Mouse (Mus musculus): Measurements from ENCODE around the gene Car14. TPM values are rescaled to one million over a fixed set of nuclear protein-coding genes. Genes with fewer than 3 reads are reported as not detected.
"Not testable (repeated sequence)": the region's sequence is repeated elsewhere in the genome, so short reads cannot be mapped to it uniquely, and the experiment has no call there.

Gene Car14
- polyA plus RNA-seq, 1 experiment from 2014 or later, result 36.8 TPM

GRCm38 (mm10) chr3:95920532-95920931 lies 16.0 kb upstream of the Car14 start:
- not testable (repeated sequence) for H3K27me3 ChIP-seq; ATAC-seq (ENCODE audit: low FRiP score, low read depth); H3K9ac ChIP-seq; H3K4me2 ChIP-seq (replicated peaks); H3K9me3 ChIP-seq; H3K4me3 ChIP-seq; H3K36me3 ChIP-seq; H3K27ac ChIP-seq; H3K4me1 ChIP-seq
- 50% methylated on average over 2 of the region's 2 CpGs for WGBS

GRCm38 (mm10) chr3:95916760-95917159 lies 12.3 kb upstream of the Car14 start:
- H3K4me1 ChIP-seq, result no peaks in the 10 kb centered on the region
- no peaks in the 10 kb centered on the region for H3K9me3 ChIP-seq
- no peak overlapping the region for H3K9ac ChIP-seq
- no peaks in the 10 kb centered on the region for H3K27me3 ChIP-seq
- no peak overlapping the region for H3K4me3 ChIP-seq
- H3K27ac ChIP-seq, result no peak overlapping the region
- 77% methylated on average over 7 of the region's 7 CpGs for WGBS
- ATAC-seq (ENCODE audit: low FRiP score, low read depth), result no peak
- no peaks in the 10 kb centered on the region for H3K36me3 ChIP-seq
- H3K4me2 ChIP-seq (replicated peaks), result no peak overlapping the region

- no peak overlapping the region for H3K27ac ChIP-seq
- H3K27me3 ChIP-seq, result no peaks in the 10 kb centered on the region
- no peak overlapping the region for H3K4me3 ChIP-seq
- H3K9me3 ChIP-seq, result no peaks in the 10 kb centered on the region
- H3K9ac ChIP-seq, result no peak overlapping the region
- H3K4me2 ChIP-seq (replicated peaks), result no peak overlapping the region
- 93% methylated on average over 4 of the region's 4 CpGs for WGBS
- no peaks in the 10 kb centered on the region for H3K36me3 ChIP-seq
- no peak for ATAC-seq (ENCODE audit: low FRiP score, low read depth)
- no peaks in the 10 kb centered on the region for H3K4me1 ChIP-seq
Measured at GRCm38 (mm10) chr3:95914706-95915105, 10.2 kb upstream of the Car14 start.

- no peak for ATAC-seq (ENCODE audit: low FRiP score, low read depth)
- H3K9me3 ChIP-seq, result no peaks in the 10 kb centered on the region
- no peak overlapping the region for H3K4me2 ChIP-seq (replicated peaks)
- H3K4me1 ChIP-seq, result peaks cover 44% of the 10 kb centered on the region
- no peak overlapping the region for H3K9ac ChIP-seq
- no peak overlapping the region for H3K27ac ChIP-seq
- no peaks in the 10 kb centered on the region for H3K27me3 ChIP-seq
- WGBS, result 41% methylated on average over 4 of the region's 4 CpGs
- no peak overlapping the region for H3K4me3 ChIP-seq
- H3K36me3 ChIP-seq, result no peaks in the 10 kb centered on the region
Measured at GRCm38 (mm10) chr3:95907613-95908012, 3.1 kb upstream of the Car14 start.

- WGBS, result under 1% methylated on average over 12 of the region's 12 CpGs
- peaks cover 51% of the 10 kb centered on the region for H3K4me1 ChIP-seq
Measured at GRCm38 (mm10) chr3:95906860-95907259, 2.4 kb upstream of the Car14 start.

GRCm38 (mm10) chr3:95905940-95906492 lies 1.5 kb upstream of the Car14 start:
- peak; percentile 14; the same call in 1 of the 2 replicates for ATAC-seq (ENCODE audit: low FRiP score, low read depth)
- Histone ChIP-seq H3K27me3 (no peaks in the 10 kb centered on the region), H3K36me3 (no peaks in the 10 kb centered on the region), H3K9ac (peak overlapping the region; percentile 73; the same call in 1 of the 2 replicates), H3K4me2 (replicated peaks) (peak overlapping the region; percentile 93), H3K4me3 (peak overlapping the region; percentile 47), H3K9me3 (no peaks in the 10 kb centered on the region), H3K27ac (no peak overlapping the region), H3K4me1 (peaks cover 55% of the 10 kb centered on the region)
- WGBS, result under 1% methylated on average over 12 of the region's 12 CpGs

More at GRCm38 (mm10) chr3:95906860-95907259, 2.4 kb upstream of the Car14 start:
- Histone ChIP-seq H3K4me3 (peak overlapping the region; percentile 47), H3K36me3 (no peaks in the 10 kb centered on the region), H3K27ac (0 out of 2 replicates have a peak overlapping the region, but pooled peaks have one; percentile 2), H3K4me2 (replicated peaks) (peak overlapping the region; percentile 93), H3K27me3 (no peaks in the 10 kb centered on the region), H3K9ac (0 out of 2 replicates have a peak overlapping the region, but pooled peaks have one; percentile 19), H3K9me3 (no peaks in the 10 kb centered on the region)
- ATAC-seq (ENCODE audit: low FRiP score, low read depth), result no peak

- peak overlapping the region; percentile 73 for H3K9ac ChIP-seq
- peaks cover 55% of the 10 kb centered on the region for H3K4me1 ChIP-seq
- under 1% methylated on average over 18 of the region's 18 CpGs for WGBS
- H3K9me3 ChIP-seq, result no peaks in the 10 kb centered on the region
- no peaks in the 10 kb centered on the region for H3K27me3 ChIP-seq
- peak overlapping the region; percentile 72; the same call in 1 of the 2 replicates for H3K27ac ChIP-seq
- peak; percentile 42 for ATAC-seq (ENCODE audit: low FRiP score, low read depth)
- no peaks in the 10 kb centered on the region for H3K36me3 ChIP-seq
- H3K4me3 ChIP-seq, result peak overlapping the region; percentile 47
- peak overlapping the region; percentile 93 for H3K4me2 ChIP-seq (replicated peaks)
Measured at GRCm38 (mm10) chr3:95905146-95905939, 852 bp upstream of the Car14 start.

GRCm38 (mm10) chr3:95903753-95904502 lies 563 bp downstream of the Car14 start:
- Histone ChIP-seq H3K9me3 (no peaks in the 10 kb centered on the region), H3K4me2 (replicated peaks) (peak overlapping the region; percentile 93), H3K4me1 (peaks cover 55% of the 10 kb centered on the region), H3K9ac (peak overlapping the region; percentile 73), H3K36me3 (peaks cover 5% of the 10 kb centered on the region; the same call in 1 of the 2 replicates), H3K27me3 (no peaks in the 10 kb centered on the region), H3K27ac (peak overlapping the region; percentile 72), H3K4me3 (peak overlapping the region; percentile 47)
- 1% methylated on average over 15 of the region's 15 CpGs for WGBS
- peak; percentile 34; the same call in 1 of the 2 replicates for ATAC-seq (ENCODE audit: low FRiP score, low read depth)

GRCm38 (mm10) chr3:95902643-95903042 lies 1.8 kb downstream of the Car14 start:
- peak overlapping the region; percentile 93 for H3K4me2 ChIP-seq (replicated peaks)
- H3K9me3 ChIP-seq, result no peaks in the 10 kb centered on the region
- peak overlapping the region; percentile 54 for H3K9ac ChIP-seq
- no peaks in the 10 kb centered on the region for H3K27me3 ChIP-seq
- H3K4me1 ChIP-seq, result peaks cover 55% of the 10 kb centered on the region
- H3K4me3 ChIP-seq, result peak overlapping the region; percentile 47
- 18% methylated on average over 6 of the region's 6 CpGs for WGBS
- peaks cover 16% of the 10 kb centered on the region; the same call in 1 of the 2 replicates for H3K36me3 ChIP-seq
- no peak for ATAC-seq (ENCODE audit: low FRiP score, low read depth)
- H3K27ac ChIP-seq, result peak overlapping the region; percentile 33; the same call in 1 of the 2 replicates

GRCm38 (mm10) chr3:95902373-95902625 lies 2.2 kb downstream of the Car14 start:
- H3K27ac ChIP-seq, result no peak overlapping the region
- no peak for ATAC-seq (ENCODE audit: low FRiP score, low read depth)

GRCm38 (mm10) chr3:95901616-95902372 lies 2.7 kb downstream of the Car14 start:
- Histone ChIP-seq H3K27ac (no peak overlapping the region), H3K4me1 (peaks cover 49% of the 10 kb centered on the region), H3K9ac (0 out of 2 replicates have a peak overlapping the region, but pooled peaks have one; percentile 54), H3K9me3 (no peaks in the 10 kb centered on the region), H3K27me3 (no peaks in the 10 kb centered on the region), H3K4me3 (no peak overlapping the region), H3K36me3 (peaks cover 16% of the 10 kb centered on the region; the same call in 1 of the 2 replicates), H3K4me2 (replicated peaks) (peak overlapping the region; percentile 93)
- no peak for ATAC-seq (ENCODE audit: low FRiP score, low read depth)
- 51% methylated on average over 9 of the region's 9 CpGs for WGBS

More at GRCm38 (mm10) chr3:95902373-95902625, 2.2 kb downstream of the Car14 start:
- Histone ChIP-seq H3K27me3 (no peaks in the 10 kb centered on the region), H3K4me2 (replicated peaks) (peak overlapping the region; percentile 93), H3K9me3 (no peaks in the 10 kb centered on the region), H3K9ac (peak overlapping the region; percentile 54; the same call in 1 of the 2 replicates), H3K4me3 (peak overlapping the region; percentile 47), H3K4me1 (peaks cover 54% of the 10 kb centered on the region), H3K36me3 (peaks cover 16% of the 10 kb centered on the region; the same call in 1 of the 2 replicates)
